Mouse (Mus musculus): ENCODE data around the gene Gmfg.

GRCm38 (mm10) chr7:28446446-28446845, 9.2 kb downstream of the Gmfg start:
- TF ChIP-seq GATA1 (IDR thresholded peaks at IDR 0.05; ENCODE audit: low read length): no peak
- TF ChIP-seq TAL1 (IDR thresholded peaks at IDR 0.05; ENCODE audit: low read length): no peak

All from erythroblast, embryonic 14.5 days (primary cell).